Mouse (Mus musculus) G1E (cell line): ENCODE measurements around the gene Zfp961. TPM values are rescaled to one million over a fixed set of nuclear protein-coding genes. Genes with fewer than 3 reads are reported as not detected.

ENCODE experiments used
- ATAC-seq: 2 replicates; pipeline ENCODE4 v1.8.0; 2016; ENCODE audit warnings: mild to moderate bottlenecking; ENCODE audit not compliant: insufficient number of reproducible peaks, poor library complexity, low FRiP score, severe bottlenecking; ENCODE audit errors: extremely low read depth
- DNase-seq: peaks from one replicate; pipeline ENCODE4 v3.0.0; 2012; ENCODE audit warnings: low spot score
- H3K27me3 ChIP-seq: 2 replicates; pipeline ENCODE4 v1.6.1; 2012; ENCODE audit warnings: mild to moderate bottlenecking, low read length, inconsistent platforms; ENCODE audit not compliant: insufficient read depth
- H3K36me3 ChIP-seq: replicated peaks from 2 replicates; pipeline ENCODE3; 2012; ENCODE audit warnings: mild to moderate bottlenecking, inconsistent platforms
- H3K4me1 ChIP-seq: 2 replicates; pipeline ENCODE4 v1.6.1; 2012; ENCODE audit warnings: low read depth, low read length, inconsistent platforms, mixed read lengths; ENCODE audit not compliant: insufficient read depth
- H3K4me3 ChIP-seq: 2 replicates; pipeline ENCODE4 v1.5.1; 2012; ENCODE audit warnings: low read depth, mild to moderate bottlenecking, inconsistent platforms, low read length, moderate library complexity, mixed read lengths
- H3K9me3 ChIP-seq: replicated peaks from 2 replicates; pipeline ENCODE4 v1.6.1; 2012; ENCODE audit warnings: inconsistent platforms
- CTCF ChIP-seq: IDR thresholded peaks from 2 replicates; pipeline ENCODE4 v1.5.1; 2012; ENCODE audit warnings: low read depth, low read length, inconsistent platforms, mixed read lengths
- GATA1 ChIP-seq: IDR thresholded peaks from 2 replicates; pipeline ENCODE4 v1.6.1; 2012; ENCODE audit warnings: borderline replicate concordance, low read length, inconsistent platforms, mixed read lengths
- GATA2 ChIP-seq: IDR thresholded peaks from 2 replicates; pipeline ENCODE4 v1.6.1; 2012; ENCODE audit warnings: low read depth, low read length, inconsistent platforms, borderline replicate concordance
- POLR2AphosphoS5 ChIP-seq: IDR thresholded peaks from 2 replicates; pipeline ENCODE4 v1.6.1; 2012; ENCODE audit warnings: low read depth, low read length, inconsistent platforms; ENCODE audit not compliant: insufficient replicate concordance
- TAL1 ChIP-seq: conservative IDR thresholded peaks from 2 replicates; pipeline ENCODE4 v1.6.1; 2012; ENCODE audit warnings: low read depth, low read length, inconsistent platforms, mixed read lengths
- polyA plus RNA-seq: library from polyadenylated mRNA; stranded (reverse); fragments of >175 nt; gene quantifications from 2 replicates; pipeline ENCODE4 v1.2.3, GENCODE M21; 2012
- total RNA-seq, 2 experiments: library from RNA; stranded (forward) in 1 of 2; stranded (reverse) in 1 of 2; fragments of 200-1000 nt in 1 of 2; fragments of >200 nt in 1 of 2; fragmentation: Nextera tagmentation in 1 of 2; gene quantifications; 2 replicates each; pipeline ENCODE4 v1.2.3; 2014 to 2017

Gene Zfp961
- total and polyA plus RNA-seq, 3 experiments, result 5.4 to 59.4 (median 34.5) TPM

GRCm38 (mm10) chr8:71988110-71988866 lies 37.5 kb downstream of the Zfp961 start:
- H3K4me3 ChIP-seq, result no peak overlapping the region
- ATAC-seq (no peak), DNase-seq (no peak)
- H3K36me3 ChIP-seq, result no peaks in the 10 kb centered on the region
- H3K27me3 ChIP-seq, result peaks cover 23% of the 10 kb centered on the region
- no peaks in the 10 kb centered on the region for H3K4me1 ChIP-seq
- H3K9me3 ChIP-seq, result no peaks in the 10 kb centered on the region
- TF ChIP-seq CTCF (no peak), POLR2AphosphoS5 (no peak)

GRCm38 (mm10) chr8:71988867-71989599 lies 38.2 kb downstream of the Zfp961 start:
- DNase-seq (no peak), ATAC-seq (no peak)
- Histone ChIP-seq H3K9me3 (no peaks in the 10 kb centered on the region), H3K36me3 (no peaks in the 10 kb centered on the region), H3K27me3 (peaks cover 23% of the 10 kb centered on the region), H3K4me3 (no peak overlapping the region), H3K4me1 (no peaks in the 10 kb centered on the region)
- TF ChIP-seq CTCF, result no peak
- no peak for TF ChIP-seq GATA2
- TF ChIP-seq POLR2AphosphoS5, result no peak
- no peak for TF ChIP-seq GATA1
- no peak for TF ChIP-seq TAL1

- no peak for ATAC-seq
- H3K36me3 ChIP-seq, result no peaks in the 10 kb centered on the region
- H3K27me3 ChIP-seq, result 0 out of 2 replicates have a peak, but pooled peaks cover 3% of the 10 kb centered on the region
- peaks cover 4% of the 10 kb centered on the region for H3K4me1 ChIP-seq
- no peak for TF ChIP-seq TAL1
- TF ChIP-seq GATA2, result no peak
- TF ChIP-seq POLR2AphosphoS5, result no peak
- DNase-seq, result no peak
- H3K4me3 ChIP-seq, result no peak overlapping the region
- H3K9me3 ChIP-seq, result no peaks in the 10 kb centered on the region
These were observed 48.6 kb downstream of the Zfp961 start for GRCm38 (mm10) chr8:71999434-71999833.

GRCm38 (mm10) chr8:72000223-72000622 lies 49.4 kb downstream of the Zfp961 start:
- ATAC-seq, result no peak

GRCm38 (mm10) chr8:72002942-72003341 lies 52.1 kb downstream of the Zfp961 start:
- Histone ChIP-seq H3K4me3 (no peak overlapping the region), H3K9me3 (no peaks in the 10 kb centered on the region), H3K27me3 (0 out of 2 replicates have a peak, but pooled peaks cover 3% of the 10 kb centered on the region), H3K4me1 (peaks cover 4% of the 10 kb centered on the region; the same call in 1 of the 2 replicates), H3K36me3 (no peaks in the 10 kb centered on the region)
- TF ChIP-seq TAL1 (no peak), CTCF (no peak), GATA2 (no peak), POLR2AphosphoS5 (no peak), GATA1 (no peak)
- no peak for DNase-seq
- no peak for ATAC-seq

More at GRCm38 (mm10) chr8:72000223-72000622, 49.4 kb downstream of the Zfp961 start:
- Histone ChIP-seq H3K4me3 (no peak overlapping the region), H3K4me1 (peaks cover 4% of the 10 kb centered on the region), H3K9me3 (no peaks in the 10 kb centered on the region), H3K27me3 (0 out of 2 replicates have a peak, but pooled peaks cover 3% of the 10 kb centered on the region), H3K36me3 (no peaks in the 10 kb centered on the region)
- DNase-seq, result no peak
- TF ChIP-seq CTCF (no peak), POLR2AphosphoS5 (no peak), GATA1 (no peak), TAL1 (no peak), GATA2 (no peak)

DNA sequence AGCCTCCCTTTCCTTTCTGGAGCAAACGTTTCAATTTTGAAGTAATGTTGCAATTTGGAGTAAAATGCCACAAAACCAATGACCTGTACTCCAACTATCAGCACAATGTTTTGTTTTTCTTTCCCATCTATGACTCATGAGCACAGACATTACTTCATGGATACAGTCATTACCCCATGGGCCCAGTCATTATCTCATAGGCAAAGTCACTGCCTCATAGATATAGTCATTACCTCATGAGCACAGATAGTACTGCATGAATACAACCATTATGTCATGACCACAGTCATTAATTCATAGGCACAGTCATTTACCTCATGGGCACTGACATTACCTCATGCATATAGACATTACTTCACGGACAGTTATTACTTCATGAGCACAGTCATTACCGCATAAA lies 55.1 kb downstream of the Zfp961 start:
- ATAC-seq (no peak), DNase-seq (no peak)
- no peak for TF ChIP-seq GATA2
- no peak for TF ChIP-seq GATA1
- no peak for TF ChIP-seq TAL1
- TF ChIP-seq CTCF, result no peak
- TF ChIP-seq POLR2AphosphoS5, result no peak
- H3K9me3 ChIP-seq, result no peaks in the 10 kb centered on the region
- H3K4me3 ChIP-seq, result no peak overlapping the region
- H3K27me3 ChIP-seq, result peaks cover 3% of the 10 kb centered on the region; the same call in 1 of the 2 replicates
- no peaks in the 10 kb centered on the region for H3K36me3 ChIP-seq
- H3K4me1 ChIP-seq, result peaks cover 13% of the 10 kb centered on the region
